Mouse (Mus musculus) liver, embryonic 12.5 days (tissue): ENCODE data around the gene Cyp2b19. TPM values are rescaled to one million over a fixed set of nuclear protein-coding genes. Genes with fewer than 3 reads are reported as not detected.

Source experiments
- ATAC-seq: fragments of 200-750 bp; cut with Nextera tagmentation; 2 replicates; pipeline ENCODE4 v1.8.0; 2017; ENCODE audit warnings: moderate number of reproducible peaks, mild to moderate bottlenecking, moderate library complexity
- H3K27ac ChIP-seq: fragments of 300-500 bp; sonication (generic); 2 replicates; pipeline ENCODE4 v1.5.1; 2016; ENCODE audit warnings: mild to moderate bottlenecking
- H3K27me3 ChIP-seq: fragments of 300-500 bp; sonication (generic); replicated peaks from 2 replicates; pipeline ENCODE4 v1.6.1; 2016; ENCODE audit warnings: mild to moderate bottlenecking, moderate library complexity
- H3K36me3 ChIP-seq: fragments of 300-500 bp; sonication (generic); 2 replicates; pipeline ENCODE4 v1.6.1; 2016; ENCODE audit warnings: mild to moderate bottlenecking, moderate library complexity
- H3K4me1 ChIP-seq: fragments of 300-500 bp; sonication (generic); 2 replicates; pipeline ENCODE4 v1.6.1; 2016
- H3K4me2 ChIP-seq: fragments of 300-500 bp; sonication (generic); 2 replicates; pipeline ENCODE4 v1.6.1; 2016; ENCODE audit warnings: mild to moderate bottlenecking, moderate library complexity
- H3K4me3 ChIP-seq: fragments of 300-500 bp; sonication (generic); 2 replicates; pipeline ENCODE4 v1.5.1; 2016; ENCODE audit warnings: mild to moderate bottlenecking, moderate library complexity
- H3K9ac ChIP-seq: fragments of 300-500 bp; sonication (generic); 2 replicates; pipeline ENCODE4 v1.6.1; 2016; ENCODE audit warnings: mild to moderate bottlenecking, moderate library complexity
- H3K9me3 ChIP-seq: fragments of 300-500 bp; sonication (generic); replicated peaks from 2 replicates; pipeline ENCODE4 v1.6.1; 2016; ENCODE audit warnings: mild to moderate bottlenecking, moderate library complexity
- WGBS: fragments of 180-500 bp; shearing (Covaris S2); methylation state at CpG from one replicate; pipeline ENCODE4 v1.1.7; 2016; ENCODE audit not compliant: insufficient replicate concordance; 5-methylcytosine and 5-hydroxymethylcytosine counted together
- polyA plus RNA-seq: library from polyadenylated mRNA; unstranded; fragments of >200 nt; fragmentation: Nextera tagmentation; extraction: Ambion mirVana; gene quantifications from 2 replicates; pipeline ENCODE4 v1.2.1, GENCODE M21; 2016

The Cyp2b19 gene
- not detected in 2 replicates for polyA plus RNA-seq

DNA sequence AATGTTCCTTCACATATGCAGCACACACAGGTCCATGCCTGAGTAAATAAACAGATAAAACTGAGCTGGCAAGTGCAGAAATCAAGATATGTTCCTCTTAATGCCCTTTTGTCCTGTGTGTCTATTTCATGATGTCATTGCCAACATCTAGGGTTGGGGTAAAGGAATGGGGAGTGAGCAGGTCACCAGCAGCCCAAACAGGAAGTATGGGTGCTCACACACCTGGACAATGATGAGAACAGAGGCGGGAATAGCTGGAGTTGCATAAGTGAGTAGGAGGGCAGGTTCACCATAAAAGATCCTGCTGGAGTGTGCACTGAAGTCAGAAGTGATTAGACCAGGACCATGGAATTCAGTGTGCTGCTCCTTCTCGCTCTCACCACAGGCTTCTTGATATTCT, at the start of gene Cyp2b19:
TSS of gene Cyp2b19 (plus strand) at position 301 of the 400 bp plus-strand sequence.
- H3K4me3 ChIP-seq, result no peak within 1 kb of the TSS
- no peak within 1 kb of the TSS for H3K27ac ChIP-seq
- no peaks in the 10 kb centered on the region for H3K36me3 ChIP-seq
- H3K9ac ChIP-seq, result no peak within 1 kb of the TSS
- WGBS, result 32% methylated on average over 2 of the region's 2 CpGs
- H3K9me3 ChIP-seq, result 0 out of 2 replicates have a peak, but pooled peaks cover 7% of the 10 kb centered on the region
- H3K4me1 ChIP-seq, result no peaks in the 10 kb centered on the region
- no peak for ATAC-seq
- no peaks in the 10 kb centered on the region for H3K27me3 ChIP-seq
- H3K4me2 ChIP-seq, result no peak within 1 kb of the TSS

DNA sequence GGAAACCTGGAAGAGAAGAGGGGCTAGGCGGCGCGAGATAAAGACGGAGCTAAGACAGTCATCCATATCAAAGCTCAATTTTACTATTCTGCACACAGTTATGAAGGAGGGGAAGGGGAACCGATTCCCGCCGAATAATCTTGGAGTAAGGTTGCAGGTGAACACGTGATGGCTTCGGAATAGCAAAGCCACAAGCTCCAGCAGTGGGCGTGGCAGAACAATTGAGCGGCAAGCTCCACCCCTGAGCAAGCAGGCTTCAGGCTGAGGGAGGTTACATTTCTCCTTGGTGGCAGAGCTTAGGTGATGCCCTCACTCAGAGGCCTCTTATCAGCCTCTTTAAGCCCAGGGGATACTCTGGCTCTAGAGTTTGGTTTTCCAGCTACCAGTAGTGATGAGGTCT, 45.9 kb upstream of the Cyp2b19 start:
- 62% methylated on average over 11 of the region's 11 CpGs for WGBS
- H3K27me3 ChIP-seq, result no peaks in the 10 kb centered on the region
- H3K4me2 ChIP-seq, result no peak overlapping the region
- no peak overlapping the region for H3K9ac ChIP-seq
- no peak overlapping the region for H3K27ac ChIP-seq
- no peaks in the 10 kb centered on the region for H3K9me3 ChIP-seq
- H3K4me3 ChIP-seq, result no peak overlapping the region
- H3K4me1 ChIP-seq, result no peaks in the 10 kb centered on the region
- H3K36me3 ChIP-seq, result no peaks in the 10 kb centered on the region
- ATAC-seq, result no peak

DNA sequence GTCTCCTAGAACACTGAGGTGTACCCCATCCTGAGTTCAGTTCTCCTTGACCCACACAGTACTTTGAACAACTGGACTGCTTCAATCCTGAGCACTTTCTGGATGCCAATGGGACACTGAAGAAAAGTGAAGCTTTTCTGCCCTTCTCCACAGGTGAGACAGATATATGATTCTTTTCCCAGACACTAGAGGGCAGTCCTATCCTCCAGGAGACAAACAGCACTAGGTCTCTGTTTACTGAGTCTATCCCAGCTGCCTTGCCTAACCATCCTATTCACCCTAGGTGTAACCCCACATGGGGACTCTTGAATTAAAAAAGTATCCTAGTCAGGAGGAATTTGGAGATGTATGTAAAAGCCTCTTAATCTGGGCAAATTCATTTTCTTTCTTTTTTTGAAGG, 18.0 kb upstream of the Cyp2b19 start:
- Histone ChIP-seq H3K4me1 (no peaks in the 10 kb centered on the region), H3K27ac (no peak overlapping the region), H3K9ac (no peak overlapping the region), H3K4me2 (no peak overlapping the region), H3K27me3 (no peaks in the 10 kb centered on the region), H3K4me3 (no peak overlapping the region), H3K36me3 (no peaks in the 10 kb centered on the region), H3K9me3 (no peaks in the 10 kb centered on the region)
- no peak for ATAC-seq

DNA sequence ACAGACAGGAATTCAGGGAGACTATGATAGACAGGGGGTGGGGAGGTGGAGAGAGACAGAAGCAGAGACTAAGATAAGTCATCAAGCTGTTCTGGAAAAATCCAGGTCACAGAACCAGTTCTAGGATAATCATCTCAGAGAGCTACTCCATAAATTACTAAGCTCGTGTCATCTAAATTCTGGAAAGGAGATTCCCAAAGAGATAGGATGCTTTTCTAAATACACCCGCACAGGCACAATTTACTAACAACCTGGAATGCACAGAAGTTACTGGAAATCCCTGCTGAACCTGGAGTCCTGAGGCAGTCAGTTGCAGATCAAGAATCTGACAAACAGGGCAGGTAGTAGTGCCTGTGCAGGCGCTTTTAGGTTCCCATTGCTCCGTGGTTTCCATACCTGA, 13.0 kb upstream of the Cyp2b19 start:
- no peak for ATAC-seq
- 52% methylated on average over 4 of the region's 4 CpGs for WGBS

DNA sequence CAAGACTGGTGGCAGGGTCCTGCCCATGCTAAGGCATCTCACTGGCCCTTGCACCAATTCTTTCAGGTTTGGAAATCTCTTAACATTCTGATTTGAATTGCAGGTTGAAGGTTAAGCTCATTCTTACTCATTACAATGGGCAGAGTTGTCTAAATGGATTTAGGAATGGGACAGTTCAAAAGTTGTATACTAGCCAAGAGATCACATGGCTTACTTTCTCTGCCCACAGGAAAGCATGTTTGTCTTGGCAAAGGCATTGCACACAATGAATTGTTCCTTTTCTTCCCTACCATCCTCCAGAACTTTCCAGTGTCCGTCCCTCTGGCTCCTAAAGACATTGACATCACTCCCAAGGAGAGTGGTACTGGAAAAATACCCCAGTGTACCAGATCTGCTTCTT, 11.5 kb upstream of the Cyp2b19 start:
- H3K4me3 ChIP-seq, result no peak overlapping the region
- H3K36me3 ChIP-seq, result no peaks in the 10 kb centered on the region
- no peak overlapping the region for H3K4me2 ChIP-seq
- no peaks in the 10 kb centered on the region for H3K9me3 ChIP-seq
- ATAC-seq, result no peak
- no peaks in the 10 kb centered on the region for H3K27me3 ChIP-seq
- H3K9ac ChIP-seq, result no peak overlapping the region
- no peaks in the 10 kb centered on the region for H3K4me1 ChIP-seq
- 37% methylated on average over 1 of the region's 1 CpGs for WGBS
- no peak overlapping the region for H3K27ac ChIP-seq

More for the DNA sequence above, 13.0 kb upstream of the Cyp2b19 start:
- H3K27me3 ChIP-seq, result no peaks in the 10 kb centered on the region
- no peak overlapping the region for H3K4me2 ChIP-seq
- no peak overlapping the region for H3K4me3 ChIP-seq
- no peak overlapping the region for H3K27ac ChIP-seq
- no peaks in the 10 kb centered on the region for H3K9me3 ChIP-seq
- no peaks in the 10 kb centered on the region for H3K36me3 ChIP-seq
- no peak overlapping the region for H3K9ac ChIP-seq
- H3K4me1 ChIP-seq, result no peaks in the 10 kb centered on the region

DNA sequence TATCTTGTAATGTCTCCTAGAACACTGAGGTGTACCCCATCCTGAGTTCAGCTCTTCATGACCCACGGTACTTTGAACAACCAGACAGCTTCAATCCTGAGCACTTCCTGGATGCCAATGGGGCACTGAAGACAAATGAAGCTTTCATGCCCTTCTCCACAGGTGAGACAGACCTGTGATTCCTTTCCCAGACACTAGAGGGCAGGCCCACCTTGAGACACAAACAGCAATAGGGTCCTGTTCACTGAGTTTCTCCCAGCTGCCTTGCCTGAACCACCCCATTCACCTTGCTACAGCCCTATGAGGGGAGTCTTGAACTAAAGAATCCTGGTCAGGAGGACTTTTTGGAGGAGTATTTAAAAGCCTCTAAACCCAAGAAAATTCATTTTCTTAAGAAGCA, 10.1 kb downstream of the Cyp2b19 start:
- Histone ChIP-seq H3K36me3 (no peaks in the 10 kb centered on the region), H3K27ac (no peak overlapping the region), H3K27me3 (no peaks in the 10 kb centered on the region), H3K4me3 (no peak overlapping the region), H3K9ac (no peak overlapping the region), H3K4me1 (no peaks in the 10 kb centered on the region), H3K4me2 (no peak overlapping the region), H3K9me3 (peaks cover 11% of the 10 kb centered on the region; the same call in 1 of the 2 replicates)
- 51% methylated on average over 1 of the region's 1 CpGs for WGBS
- no peak for ATAC-seq

DNA sequence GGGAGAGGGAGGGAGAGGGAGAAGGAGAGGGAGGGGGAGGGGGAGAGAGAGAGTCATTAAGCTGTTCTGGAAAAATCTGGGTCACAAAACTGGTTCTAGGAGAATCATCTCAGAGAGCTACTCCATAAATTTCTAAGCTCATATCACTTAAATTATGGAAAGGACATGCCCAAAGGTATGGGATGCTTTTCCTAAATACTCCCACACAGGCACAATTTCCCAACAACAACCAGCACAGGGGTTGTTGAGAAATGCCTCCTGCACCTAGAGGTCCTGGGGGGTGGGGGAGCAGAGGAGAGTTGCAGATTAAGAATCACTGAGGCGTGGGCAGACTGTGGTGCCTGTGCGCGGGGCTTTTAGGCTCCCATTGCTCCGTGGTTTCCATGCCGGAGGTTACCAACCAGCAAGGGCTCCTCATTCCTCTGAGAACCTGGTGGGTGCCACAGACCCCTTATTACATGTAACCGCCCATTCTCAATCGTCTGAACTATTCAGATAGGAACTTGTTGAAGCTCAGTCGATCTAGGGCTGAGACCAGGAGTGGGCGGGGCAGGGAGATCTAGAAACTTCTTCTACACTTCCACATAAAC, 13.0 kb downstream of the Cyp2b19 start:
- Histone ChIP-seq H3K9ac (no peak overlapping the region), H3K4me1 (no peaks in the 10 kb centered on the region), H3K4me3 (no peak overlapping the region), H3K27me3 (no peaks in the 10 kb centered on the region), H3K9me3 (peaks cover 11% of the 10 kb centered on the region; the same call in 1 of the 2 replicates), H3K36me3 (no peaks in the 10 kb centered on the region), H3K27ac (no peak overlapping the region), H3K4me2 (no peak overlapping the region)
- no peak for ATAC-seq
- WGBS, result 64% methylated on average over 9 of the region's 9 CpGs

DNA sequence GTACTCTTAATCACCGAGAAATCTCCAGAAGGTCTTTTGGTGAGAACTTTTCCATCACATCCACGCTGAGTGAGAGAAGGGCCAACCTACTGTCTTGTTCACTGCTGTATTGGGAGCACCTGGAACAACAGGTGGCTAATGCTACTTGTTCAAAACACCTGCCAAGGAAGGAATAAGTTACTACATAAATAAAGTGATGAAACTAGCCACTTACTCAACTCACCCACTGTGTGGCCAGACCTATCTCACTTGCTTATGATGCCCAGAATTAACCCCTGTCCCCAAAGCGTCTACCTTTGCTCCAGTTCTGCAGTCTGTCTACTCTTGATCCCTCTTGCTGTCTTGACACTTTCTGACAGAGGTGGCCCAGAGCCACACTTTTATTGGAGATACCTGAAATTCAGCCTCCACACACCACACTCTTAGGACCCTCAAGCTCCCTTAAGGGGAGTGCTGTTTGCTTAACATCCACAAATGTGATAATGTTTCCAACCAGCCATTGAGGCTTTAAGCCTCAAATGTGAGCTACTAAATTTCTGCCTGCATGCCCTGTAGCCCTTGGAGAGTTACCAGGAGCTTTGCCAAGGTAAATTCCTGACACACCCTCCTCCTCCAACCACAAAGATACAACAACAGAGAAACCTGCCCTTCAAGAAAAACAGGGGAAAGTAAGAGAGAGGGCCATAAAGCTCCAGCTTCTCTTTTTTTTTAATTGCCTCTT, 16.1 kb downstream of the Cyp2b19 start:
- ATAC-seq, result no peak
- Histone ChIP-seq H3K27ac (no peak overlapping the region), H3K9me3 (peaks cover 11% of the 10 kb centered on the region; the same call in 1 of the 2 replicates)

DNA sequence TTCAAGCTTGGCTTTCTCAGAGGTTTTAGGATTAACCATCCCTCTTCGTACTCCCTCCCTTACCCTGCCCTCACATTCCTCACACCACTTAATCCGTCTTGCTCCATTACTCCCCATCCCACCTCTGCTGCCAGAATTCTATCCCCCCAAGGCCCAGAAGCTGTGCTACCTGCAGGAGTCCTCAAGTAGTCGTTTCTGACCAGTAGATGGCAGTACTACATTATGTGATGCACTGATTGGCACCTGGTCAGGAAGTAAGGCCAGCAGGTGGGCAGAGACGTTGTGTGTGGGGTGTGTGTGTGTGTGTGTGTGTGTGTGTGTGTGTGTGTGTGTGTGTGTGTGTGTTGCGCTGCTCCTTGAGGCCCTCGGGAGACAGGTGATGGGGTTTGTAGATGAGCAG, 18.9 kb downstream of the Cyp2b19 start:
- H3K4me3 ChIP-seq, result no peak overlapping the region
- no peaks in the 10 kb centered on the region for H3K36me3 ChIP-seq
- no peak for ATAC-seq

More for the DNA sequence above, 16.1 kb downstream of the Cyp2b19 start:
- Histone ChIP-seq H3K36me3 (no peaks in the 10 kb centered on the region), H3K4me1 (no peaks in the 10 kb centered on the region), H3K27me3 (no peaks in the 10 kb centered on the region), H3K4me2 (no peak overlapping the region), H3K9ac (no peak overlapping the region), H3K4me3 (no peak overlapping the region)
- WGBS, result 41% methylated on average over 3 of the region's 3 CpGs

DNA sequence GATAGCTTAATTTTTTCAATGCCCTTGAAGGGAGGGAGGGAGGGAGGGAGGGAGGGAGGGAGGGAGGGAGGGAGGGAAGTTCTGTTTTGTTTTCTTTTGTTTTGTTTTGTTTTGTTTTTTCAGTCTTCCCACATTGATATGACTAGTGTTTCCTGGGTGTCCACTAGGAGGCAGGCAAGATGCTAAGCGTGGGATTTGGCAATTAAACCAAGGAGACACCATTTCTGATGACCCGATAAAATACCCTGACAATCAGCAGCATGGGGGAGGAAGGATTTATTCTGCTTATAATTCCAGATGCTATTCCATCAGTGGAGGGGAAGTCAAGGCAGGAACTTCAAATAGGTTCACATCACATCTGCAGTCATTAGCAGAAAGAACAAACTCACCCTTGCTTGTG, 20.9 kb downstream of the Cyp2b19 start:
- WGBS, result 61% methylated on average over 2 of the region's 2 CpGs
- H3K27ac ChIP-seq, result no peak overlapping the region

More for the DNA sequence above, 18.9 kb downstream of the Cyp2b19 start:
- Histone ChIP-seq H3K4me2 (no peak overlapping the region), H3K9me3 (peaks cover 5% of the 10 kb centered on the region; the same call in 1 of the 2 replicates), H3K27me3 (no peaks in the 10 kb centered on the region), H3K4me1 (no peaks in the 10 kb centered on the region), H3K9ac (no peak overlapping the region), H3K27ac (no peak overlapping the region)
- 16% methylated on average over 6 of the region's 6 CpGs for WGBS

DNA sequence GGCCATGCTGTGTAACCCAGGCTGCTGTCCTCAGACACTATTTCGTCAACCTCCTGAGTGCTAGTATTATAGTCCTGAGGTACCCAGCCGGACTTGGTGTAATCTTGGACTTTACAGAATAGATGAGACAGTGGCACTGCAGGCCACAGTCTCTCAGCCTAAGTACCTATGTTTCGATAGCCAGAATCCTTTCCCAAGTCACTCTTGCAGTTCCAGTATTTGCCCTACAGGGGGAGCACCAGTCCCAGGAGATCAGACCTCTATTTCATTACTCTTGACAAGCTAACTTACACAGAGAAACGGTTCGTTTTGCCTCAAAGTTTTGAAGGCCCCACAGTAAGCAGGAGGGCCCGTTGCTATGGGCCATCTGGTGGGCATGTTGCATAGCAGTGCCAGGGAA, 21.5 kb downstream of the Cyp2b19 start:
- H3K27ac ChIP-seq, result no peak overlapping the region
- no peaks in the 10 kb centered on the region for H3K27me3 ChIP-seq
- H3K4me3 ChIP-seq, result no peak overlapping the region
- no peaks in the 10 kb centered on the region for H3K36me3 ChIP-seq
- no peaks in the 10 kb centered on the region for H3K4me1 ChIP-seq
- 29% methylated on average over 6 of the region's 6 CpGs for WGBS
- no peaks in the 10 kb centered on the region for H3K9me3 ChIP-seq
- no peak overlapping the region for H3K4me2 ChIP-seq
- H3K9ac ChIP-seq, result no peak overlapping the region
- no peak for ATAC-seq

More for the DNA sequence above, 20.9 kb downstream of the Cyp2b19 start:
- Histone ChIP-seq H3K4me3 (no peak overlapping the region), H3K4me2 (no peak overlapping the region), H3K9ac (no peak overlapping the region), H3K36me3 (no peaks in the 10 kb centered on the region), H3K27me3 (no peaks in the 10 kb centered on the region), H3K9me3 (no peaks in the 10 kb centered on the region), H3K4me1 (no peaks in the 10 kb centered on the region)
- no peak for ATAC-seq

DNA sequence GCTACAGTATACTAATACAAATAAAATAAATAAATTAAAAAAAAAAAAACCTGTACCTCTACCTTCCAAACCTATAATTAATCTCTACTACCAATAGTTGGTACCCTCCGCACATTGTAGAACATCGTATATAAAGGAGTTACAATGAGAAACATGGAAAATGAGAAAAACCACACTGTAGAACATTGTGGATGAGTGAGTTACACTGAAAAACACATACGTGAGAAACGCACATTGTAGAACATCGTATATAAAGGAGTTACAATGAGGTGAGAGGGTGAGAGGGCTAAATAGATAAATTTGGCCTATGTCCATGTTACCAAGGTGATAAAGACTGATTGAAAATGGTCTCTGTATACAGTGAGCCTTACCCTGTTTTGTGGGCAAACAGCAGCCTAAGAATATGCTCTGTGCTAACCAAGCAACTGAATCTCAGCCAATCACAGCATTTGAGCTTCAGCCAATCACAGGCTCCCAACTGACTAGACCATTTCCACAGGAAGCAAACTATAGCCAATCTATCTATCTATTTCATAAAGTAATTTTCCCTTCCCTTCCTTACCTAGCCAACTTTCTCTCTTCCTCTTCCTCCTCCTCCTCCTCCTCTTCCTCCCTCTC, 23.0 kb downstream of the Cyp2b19 start:
- Histone ChIP-seq H3K27ac (no peak overlapping the region), H3K36me3 (no peaks in the 10 kb centered on the region), H3K4me1 (no peaks in the 10 kb centered on the region), H3K4me2 (no peak overlapping the region), H3K4me3 (no peak overlapping the region), H3K9ac (no peak overlapping the region), H3K27me3 (no peaks in the 10 kb centered on the region), H3K9me3 (no peaks in the 10 kb centered on the region)
- 0 out of 2 replicates have a peak, but pooled peaks have one; percentile 59 for ATAC-seq
- 65% methylated on average over 5 of the region's 5 CpGs for WGBS
